Mouse (Mus musculus) neural tube, embryonic 14.5 days (tissue): Measurements from ENCODE around the gene AB124611. TPM values are rescaled to one million over a fixed set of nuclear protein-coding genes. Genes with fewer than 3 reads are reported as not detected.

Source experiments
- ATAC-seq: fragments of 200-750 bp; cut with Nextera tagmentation; 2 replicates; pipeline ENCODE4 v1.8.0; 2017; ENCODE audit warnings: low read depth, mild to moderate bottlenecking, moderate TSS enrichment, moderate library complexity
- H3K27ac ChIP-seq: fragments of 300-500 bp; sonication (generic); 2 replicates; pipeline ENCODE4 v1.5.1; 2014; ENCODE audit warnings: low read depth, mild to moderate bottlenecking, control low read depth, low read length, moderate library complexity, mixed read lengths
- H3K27me3 ChIP-seq: fragments of 300-500 bp; sonication (generic); 2 replicates; pipeline ENCODE4 v1.6.1; 2014; ENCODE audit warnings: low read length; ENCODE audit not compliant: control insufficient read depth, insufficient read depth
- H3K36me3 ChIP-seq: fragments of 300-500 bp; sonication (generic); 2 replicates; pipeline ENCODE4 v1.6.1; 2014; ENCODE audit warnings: low read length, mixed read lengths; ENCODE audit not compliant: control insufficient read depth, insufficient read depth
- H3K4me1 ChIP-seq: fragments of 300-500 bp; sonication (generic); 2 replicates; pipeline ENCODE4 v1.6.1; 2014; ENCODE audit warnings: low read length; ENCODE audit not compliant: control insufficient read depth, insufficient read depth
- H3K4me2 ChIP-seq: fragments of 300-500 bp; sonication (generic); 2 replicates; pipeline ENCODE4 v1.6.1; 2014; ENCODE audit warnings: mild to moderate bottlenecking, low read depth, low read length, control low read depth
- H3K4me3 ChIP-seq: fragments of 300-500 bp; sonication (generic); 2 replicates; pipeline ENCODE4 v1.5.1; 2014; ENCODE audit warnings: low read depth, low read length, control low read depth, mixed read lengths
- H3K9ac ChIP-seq: fragments of 300-500 bp; sonication (generic); replicated peaks from 2 replicates; pipeline ENCODE4 v1.6.1; 2014; ENCODE audit warnings: low read depth, mild to moderate bottlenecking, control low read depth, low read length, mixed read lengths
- H3K9me3 ChIP-seq: fragments of 300-500 bp; sonication (generic); 2 replicates; pipeline ENCODE4 v1.6.1; 2016; ENCODE audit warnings: low read length; ENCODE audit not compliant: control insufficient read depth
- WGBS: fragments of 180-500 bp; shearing (Covaris S2); extraction: QIAGEN DNeasy Blood & Tissue Kit; methylation state at CpG from one replicate; pipeline ENCODE4 v1.1.7; 2014; 5-methylcytosine and 5-hydroxymethylcytosine counted together
- polyA plus RNA-seq: library from polyadenylated mRNA; unstranded; fragments of >200 nt; fragmentation: Nextera tagmentation; extraction: Ambion mirVana; gene quantifications from 2 replicates; pipeline ENCODE4 v1.2.1, GENCODE M21; 2014

Gene AB124611
- polyA plus RNA-seq, 1 experiment from 2014 or later, result 2.5 TPM

- H3K4me1 ChIP-seq, result no peaks in the 10 kb centered on the region
- no peak overlapping the region for H3K4me3 ChIP-seq
- WGBS, result 95% methylated on average over 2 of the region's 2 CpGs
- H3K4me2 ChIP-seq, result no peak overlapping the region
- no peaks in the 10 kb centered on the region for H3K9me3 ChIP-seq
- 0 out of 2 replicates have a peak, but pooled peaks cover 3% of the 10 kb centered on the region for H3K36me3 ChIP-seq
- H3K27me3 ChIP-seq, result no peaks in the 10 kb centered on the region
- no peak for ATAC-seq
- no peak overlapping the region for H3K27ac ChIP-seq
- no peak overlapping the region for H3K9ac ChIP-seq
Measured at GRCm38 (mm10) chr9:21497664-21498063, 28.3 kb upstream of the AB124611 start.

GRCm38 (mm10) chr9:21498284-21498902 is 27.6 kb upstream of the AB124611 start:
- no peak for ATAC-seq
- H3K27me3 ChIP-seq, result no peaks in the 10 kb centered on the region
- no peak overlapping the region for H3K4me2 ChIP-seq
- no peak overlapping the region for H3K4me3 ChIP-seq
- H3K9me3 ChIP-seq, result no peaks in the 10 kb centered on the region
- WGBS, result 85% methylated on average over 12 of the region's 12 CpGs
- no peaks in the 10 kb centered on the region for H3K4me1 ChIP-seq
- H3K36me3 ChIP-seq, result 0 out of 2 replicates have a peak, but pooled peaks cover 3% of the 10 kb centered on the region
- no peak overlapping the region for H3K9ac ChIP-seq
- H3K27ac ChIP-seq, result no peak overlapping the region

- 96% methylated on average over 8 of the region's 8 CpGs for WGBS
- no peak overlapping the region for H3K4me2 ChIP-seq
Measured at GRCm38 (mm10) chr9:21503352-21503751, 22.6 kb upstream of the AB124611 start.

GRCm38 (mm10) chr9:21505767-21506166 is 20.2 kb upstream of the AB124611 start:
- no peak overlapping the region for H3K27ac ChIP-seq
- H3K4me3 ChIP-seq, result no peak overlapping the region
- peaks cover 9% of the 10 kb centered on the region for H3K4me1 ChIP-seq
- no peaks in the 10 kb centered on the region for H3K27me3 ChIP-seq
- peaks cover 33% of the 10 kb centered on the region for H3K36me3 ChIP-seq
- no peak overlapping the region for H3K4me2 ChIP-seq
- H3K9me3 ChIP-seq, result no peaks in the 10 kb centered on the region
- no peak for ATAC-seq
- no peak overlapping the region for H3K9ac ChIP-seq

More at GRCm38 (mm10) chr9:21503352-21503751, 22.6 kb upstream of the AB124611 start:
- Histone ChIP-seq H3K4me3 (no peak overlapping the region), H3K9ac (no peak overlapping the region), H3K4me1 (no peaks in the 10 kb centered on the region), H3K27me3 (no peaks in the 10 kb centered on the region), H3K9me3 (no peaks in the 10 kb centered on the region), H3K27ac (no peak overlapping the region), H3K36me3 (peaks cover 29% of the 10 kb centered on the region)
- ATAC-seq, result no peak

- no peak overlapping the region for H3K4me3 ChIP-seq
- 85% methylated on average over 15 of the region's 15 CpGs for WGBS
- no peak overlapping the region for H3K4me2 ChIP-seq
- H3K27me3 ChIP-seq, result no peaks in the 10 kb centered on the region
- no peaks in the 10 kb centered on the region for H3K9me3 ChIP-seq
- H3K27ac ChIP-seq, result no peak overlapping the region
- ATAC-seq, result no peak
- peaks cover 33% of the 10 kb centered on the region for H3K36me3 ChIP-seq
- no peak overlapping the region for H3K9ac ChIP-seq
- peaks cover 14% of the 10 kb centered on the region for H3K4me1 ChIP-seq
Measured at GRCm38 (mm10) chr9:21507753-21508430, 18.1 kb upstream of the AB124611 start.

GRCm38 (mm10) chr9:21508871-21509404 is 17.0 kb upstream of the AB124611 start:
- no peak overlapping the region for H3K27ac ChIP-seq

GRCm38 (mm10) chr9:21509772-21510688 is 15.9 kb upstream of the AB124611 start, which contains the start of gene Tmed1:
Tmed1 (minus strand) TSS chr9:21510252.
- WGBS, result under 1% methylated on average over 44 of the region's 44 CpGs
- H3K4me3 ChIP-seq, result peak within 1 kb of the TSS; percentile 60
- peaks cover 25% of the 10 kb centered on the region for H3K36me3 ChIP-seq
- peak within 1 kb of the TSS; percentile 71 for H3K9ac ChIP-seq
- H3K9me3 ChIP-seq, result no peaks in the 10 kb centered on the region
- H3K4me1 ChIP-seq, result peaks cover 14% of the 10 kb centered on the region
- H3K27me3 ChIP-seq, result no peaks in the 10 kb centered on the region
- peak within 1 kb of the TSS; percentile 66 for H3K4me2 ChIP-seq
- ATAC-seq, result peak; percentile 95
- peak within 1 kb of the TSS; percentile 91 for H3K27ac ChIP-seq

More at GRCm38 (mm10) chr9:21508871-21509404, 17.0 kb upstream of the AB124611 start:
- peak overlapping the region; percentile 66 for H3K4me2 ChIP-seq
- ATAC-seq, result no peak
- no peaks in the 10 kb centered on the region for H3K9me3 ChIP-seq
- peak overlapping the region; percentile 60 for H3K4me3 ChIP-seq
- H3K4me1 ChIP-seq, result peaks cover 14% of the 10 kb centered on the region
- peak overlapping the region; percentile 71; the same call in 1 of the 2 replicates for H3K9ac ChIP-seq
- WGBS, result 83% methylated on average over 7 of the region's 7 CpGs
- peaks cover 33% of the 10 kb centered on the region for H3K36me3 ChIP-seq
- H3K27me3 ChIP-seq, result no peaks in the 10 kb centered on the region

GRCm38 (mm10) chr9:21510689-21511015 is 15.3 kb upstream of the AB124611 start:
- H3K4me1 ChIP-seq, result peaks cover 14% of the 10 kb centered on the region
- 4% methylated on average over 7 of the region's 7 CpGs for WGBS
- H3K9ac ChIP-seq, result peak overlapping the region; percentile 71
- no peaks in the 10 kb centered on the region for H3K27me3 ChIP-seq
- peak overlapping the region; percentile 66 for H3K4me2 ChIP-seq
- H3K4me3 ChIP-seq, result peak overlapping the region; percentile 60
- ATAC-seq, result peak; percentile 29
- no peaks in the 10 kb centered on the region for H3K9me3 ChIP-seq
- peak overlapping the region; percentile 91 for H3K27ac ChIP-seq
- peaks cover 19% of the 10 kb centered on the region for H3K36me3 ChIP-seq
